Mouse (Mus musculus): ENCODE data around the gene Knop1. TPM values are rescaled to one million over a fixed set of nuclear protein-coding genes. Genes with fewer than 3 reads are reported as not detected.

Gene Knop1
- 69.0 and 70.6 TPM in 2 replicates for polyA plus RNA-seq (2015; fragmentation: Nextera tagmentation; extraction: Ambion mirVana)

DNA sequence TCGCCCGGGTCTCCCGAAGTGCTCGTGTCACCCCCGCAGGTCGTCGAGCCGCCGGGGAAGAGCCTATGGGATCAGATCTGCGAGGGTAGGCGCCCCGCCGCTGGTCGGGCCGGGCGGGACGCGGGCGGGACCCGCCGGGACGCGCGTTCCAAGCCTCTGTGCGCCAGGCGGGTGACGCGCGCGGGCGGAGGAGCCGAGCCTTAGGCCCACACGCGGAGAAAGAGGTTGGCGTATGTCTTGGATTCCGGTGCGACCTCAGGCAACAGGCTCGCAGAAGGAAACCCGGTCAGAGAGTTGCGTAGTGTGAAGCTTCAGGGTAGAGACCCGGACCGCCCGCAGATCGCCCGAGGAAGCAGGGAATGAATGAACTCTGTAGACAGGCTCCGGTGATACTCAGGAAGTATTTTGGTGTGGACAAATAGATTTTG is at the start of gene Knop1:
Gene Knop1, minus strand, starts transcription at position 378 of the 428 bp plus-strand sequence.
- ATAC-seq (replicated peaks), result peak; percentile 83
- H3K4me3 ChIP-seq, result peak within 1 kb of the TSS; percentile 98

DNA sequence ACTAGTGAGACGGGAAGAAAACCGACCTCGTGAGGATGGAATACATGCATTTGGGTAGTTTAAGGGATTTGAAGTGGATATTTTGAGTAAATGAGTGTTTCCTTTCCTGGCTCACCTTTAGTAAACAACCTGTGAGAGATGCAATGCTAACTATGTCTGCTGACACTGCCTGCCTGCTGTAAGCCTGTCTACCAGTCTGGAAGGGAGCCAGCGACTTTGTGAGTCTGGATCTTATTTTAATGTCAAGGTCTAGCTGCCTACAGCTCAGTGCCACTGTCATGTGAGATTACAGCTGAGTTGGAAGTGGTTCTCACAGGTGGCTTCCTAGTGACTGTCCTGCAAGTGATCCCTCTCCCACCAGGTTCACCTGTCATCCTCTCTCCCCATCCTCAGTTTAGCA is 48.5 kb upstream of the Knop1 start:
- Histone ChIP-seq H3K27me3 (replicated peaks) (no peaks in the 10 kb centered on the region), H3K4me1 (peaks cover 7% of the 10 kb centered on the region; the same call in 1 of the 2 replicates), H3K4me2 (no peak overlapping the region), H3K36me3 (replicated peaks) (no peaks in the 10 kb centered on the region), H3K4me3 (no peak overlapping the region), H3K9me3 (no peaks in the 10 kb centered on the region), H3K9ac (no peak overlapping the region), H3K27ac (no peak overlapping the region)
- 92% methylated on average over 4 of the region's 4 CpGs for WGBS
- ATAC-seq (replicated peaks), result no peak

More for the DNA sequence above, at the start of gene Knop1:
- H3K36me3 ChIP-seq (replicated peaks), result peaks cover 14% of the 10 kb centered on the region; the same call in 1 of the 2 replicates
- no peaks in the 10 kb centered on the region for H3K27me3 ChIP-seq (replicated peaks)
- H3K27ac ChIP-seq, result peak within 1 kb of the TSS; percentile 88
- H3K9me3 ChIP-seq, result no peaks in the 10 kb centered on the region
- under 1% methylated on average over 46 of the region's 46 CpGs for WGBS
- peak within 1 kb of the TSS; percentile 71 for H3K9ac ChIP-seq
- H3K4me2 ChIP-seq, result peak within 1 kb of the TSS; percentile 88
- peaks cover 29% of the 10 kb centered on the region for H3K4me1 ChIP-seq

DNA sequence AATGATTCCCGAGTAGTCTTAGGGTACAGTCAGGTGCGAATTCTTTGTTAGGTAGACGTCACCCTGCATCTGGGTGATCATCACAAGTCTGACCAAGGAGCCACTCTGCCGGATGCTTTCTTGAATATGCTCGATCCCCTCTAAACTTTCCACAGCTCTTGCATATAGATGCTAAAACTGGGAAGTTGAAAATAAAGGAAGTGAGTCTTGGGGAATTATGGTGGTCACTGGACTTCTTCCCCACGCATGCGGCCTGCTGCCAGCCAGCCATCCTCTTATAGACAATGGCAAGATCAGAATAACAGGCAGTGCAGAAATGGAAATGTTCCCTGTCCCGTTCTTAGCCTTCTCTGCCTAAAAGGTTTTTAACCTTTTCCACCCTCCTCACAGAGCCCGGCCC is 47.8 kb upstream of the Knop1 start:
- no peak overlapping the region for H3K4me3 ChIP-seq
- peaks cover 7% of the 10 kb centered on the region; the same call in 1 of the 2 replicates for H3K4me1 ChIP-seq
- no peak overlapping the region for H3K27ac ChIP-seq
- no peaks in the 10 kb centered on the region for H3K27me3 ChIP-seq (replicated peaks)
- no peaks in the 10 kb centered on the region for H3K9me3 ChIP-seq
- no peak overlapping the region for H3K4me2 ChIP-seq
- H3K9ac ChIP-seq, result no peak overlapping the region
- no peak for ATAC-seq (replicated peaks)
- no peaks in the 10 kb centered on the region for H3K36me3 ChIP-seq (replicated peaks)
- WGBS, result 87% methylated on average over 9 of the region's 9 CpGs

DNA sequence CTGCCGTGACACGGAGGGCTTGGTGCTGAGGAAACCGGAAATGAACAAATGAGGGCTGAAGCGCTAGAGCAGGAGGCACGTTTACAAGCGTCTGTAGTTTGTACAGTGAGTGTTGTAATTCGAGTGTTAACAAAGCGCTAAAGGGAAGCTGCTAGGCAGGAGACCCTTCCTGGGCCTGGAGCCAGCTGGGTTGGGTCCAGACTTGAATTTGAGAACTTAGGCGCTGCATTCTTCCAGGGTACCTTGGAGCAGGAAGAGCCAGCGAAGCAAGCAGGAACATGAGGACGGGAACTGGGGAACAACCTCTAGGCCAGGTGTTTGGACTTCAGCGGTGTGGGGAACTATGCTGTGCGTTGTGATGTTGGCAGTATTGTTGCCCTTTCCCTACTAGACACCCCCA is 46.9 kb upstream of the Knop1 start:
- no peaks in the 10 kb centered on the region for H3K27me3 ChIP-seq (replicated peaks)
- no peak for ATAC-seq (replicated peaks)
- H3K27ac ChIP-seq, result no peak overlapping the region
- H3K9me3 ChIP-seq, result no peaks in the 10 kb centered on the region
- H3K4me3 ChIP-seq, result no peak overlapping the region
- WGBS, result 68% methylated on average over 13 of the region's 13 CpGs
- no peaks in the 10 kb centered on the region for H3K36me3 ChIP-seq (replicated peaks)
- no peak overlapping the region for H3K9ac ChIP-seq
- 0 out of 2 replicates have a peak overlapping the region, but pooled peaks have one; percentile 3 for H3K4me2 ChIP-seq
- H3K4me1 ChIP-seq, result peaks cover 7% of the 10 kb centered on the region; the same call in 1 of the 2 replicates

DNA sequence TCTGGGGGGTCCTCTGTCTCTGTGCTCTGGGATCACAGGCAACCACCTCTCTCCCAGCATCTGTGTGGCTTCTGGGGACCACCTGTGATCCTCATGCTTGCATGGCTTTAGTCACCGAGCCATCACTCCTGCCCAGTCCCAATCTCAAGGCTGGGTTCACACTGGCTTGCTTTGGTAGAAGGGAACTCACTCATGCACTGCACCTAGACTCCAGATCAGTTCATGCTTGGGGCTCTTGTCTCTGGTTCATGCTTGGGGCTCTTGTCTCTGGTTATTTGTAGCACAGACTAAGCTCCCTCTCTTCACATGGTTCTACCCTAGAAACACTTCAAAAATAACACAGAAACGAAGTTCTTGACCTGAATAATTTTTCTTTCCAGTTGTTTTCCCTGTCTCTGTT is 44.0 kb upstream of the Knop1 start:
- Histone ChIP-seq H3K4me3 (no peak overlapping the region), H3K27ac (no peak overlapping the region), H3K4me2 (no peak overlapping the region), H3K36me3 (replicated peaks) (no peaks in the 10 kb centered on the region), H3K9me3 (no peaks in the 10 kb centered on the region), H3K27me3 (replicated peaks) (no peaks in the 10 kb centered on the region), H3K4me1 (peaks cover 16% of the 10 kb centered on the region), H3K9ac (no peak overlapping the region)
- ATAC-seq (replicated peaks), result no peak
- WGBS, result 54% methylated on average over 2 of the region's 2 CpGs

DNA sequence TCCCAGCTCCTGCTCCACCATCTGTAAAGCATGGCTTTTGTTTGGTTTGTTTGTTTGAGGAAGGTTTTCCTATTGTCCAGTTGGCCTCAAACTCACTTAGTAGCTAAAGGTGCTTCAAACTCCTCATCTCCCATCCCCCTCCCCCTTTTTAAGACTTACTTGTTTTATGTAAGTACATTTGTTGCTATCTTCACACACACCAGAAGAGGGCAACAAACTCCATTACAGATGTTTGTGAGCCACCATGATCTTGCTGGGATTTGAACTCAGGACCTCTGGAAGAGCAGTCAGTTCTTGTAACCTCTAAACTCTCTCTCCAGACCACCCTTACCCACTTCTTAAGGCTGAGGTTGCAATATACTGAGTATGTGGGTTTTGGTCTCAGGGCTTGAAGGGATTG is 42.0 kb upstream of the Knop1 start:
- no peak for ATAC-seq (replicated peaks)
- peaks cover 17% of the 10 kb centered on the region for H3K4me1 ChIP-seq
- no peaks in the 10 kb centered on the region for H3K27me3 ChIP-seq (replicated peaks)
- no peak overlapping the region for H3K4me3 ChIP-seq
- H3K9ac ChIP-seq, result no peak overlapping the region
- H3K4me2 ChIP-seq, result no peak overlapping the region
- no peak overlapping the region for H3K27ac ChIP-seq
- H3K9me3 ChIP-seq, result no peaks in the 10 kb centered on the region
- no peaks in the 10 kb centered on the region for H3K36me3 ChIP-seq (replicated peaks)

DNA sequence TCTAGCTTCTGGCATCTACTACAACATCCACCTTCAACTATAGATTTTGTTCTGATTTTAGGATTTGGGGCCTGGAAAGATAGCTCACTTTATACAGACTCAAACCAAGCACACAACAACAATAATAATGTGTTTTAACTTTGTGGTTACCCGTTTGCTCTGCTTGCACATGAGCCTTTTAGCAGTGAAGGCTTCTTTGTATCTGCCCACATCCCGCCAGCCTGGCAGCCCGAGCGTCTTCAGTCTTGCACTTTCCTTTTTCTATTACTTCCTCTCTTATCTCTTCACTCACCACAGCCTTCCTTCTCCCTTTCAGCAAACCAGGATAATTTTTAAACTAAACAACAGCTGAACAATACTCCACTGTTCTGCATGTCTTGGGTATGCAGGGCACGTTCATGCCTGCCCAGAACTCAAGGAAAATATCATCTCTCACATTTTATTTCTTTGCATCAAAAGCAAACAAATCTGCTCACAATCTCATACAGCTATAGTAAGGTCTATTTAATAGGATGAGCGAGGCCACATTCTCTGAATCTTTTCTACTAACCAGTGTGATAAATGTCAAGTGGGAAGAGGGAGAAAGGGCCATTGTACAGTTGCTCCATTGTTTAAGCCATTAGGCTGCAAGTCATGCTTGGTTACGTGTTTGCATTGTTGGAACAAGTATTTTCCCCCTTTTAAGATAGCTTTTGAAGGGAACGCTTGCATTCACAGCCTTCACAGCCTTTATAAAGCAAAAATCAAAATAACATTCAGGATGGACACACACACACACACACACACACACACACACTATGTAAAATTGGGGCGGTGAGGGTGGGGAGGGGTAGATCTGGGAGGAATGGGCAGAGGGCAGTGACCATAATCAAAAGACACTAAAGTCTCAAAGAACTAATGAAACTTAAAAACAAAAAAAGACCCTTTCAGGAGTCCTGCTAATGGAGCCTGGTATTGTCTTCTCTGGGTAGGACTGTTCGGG is 39.7 kb upstream of the Knop1 start:
- peak overlapping the region; percentile 39; the same call in 1 of the 2 replicates for H3K27ac ChIP-seq
- H3K9me3 ChIP-seq, result no peaks in the 10 kb centered on the region
- no peak overlapping the region for H3K4me2 ChIP-seq
- H3K9ac ChIP-seq, result no peak overlapping the region
- no peaks in the 10 kb centered on the region; the same call in 1 of the 2 replicates for H3K27me3 ChIP-seq (replicated peaks)
- WGBS, result 37% methylated on average over 10 of the region's 10 CpGs
- H3K36me3 ChIP-seq (replicated peaks), result no peaks in the 10 kb centered on the region
- H3K4me3 ChIP-seq, result no peak overlapping the region
- H3K4me1 ChIP-seq, result peaks cover 9% of the 10 kb centered on the region
- ATAC-seq (replicated peaks), result peak; percentile 51

DNA sequence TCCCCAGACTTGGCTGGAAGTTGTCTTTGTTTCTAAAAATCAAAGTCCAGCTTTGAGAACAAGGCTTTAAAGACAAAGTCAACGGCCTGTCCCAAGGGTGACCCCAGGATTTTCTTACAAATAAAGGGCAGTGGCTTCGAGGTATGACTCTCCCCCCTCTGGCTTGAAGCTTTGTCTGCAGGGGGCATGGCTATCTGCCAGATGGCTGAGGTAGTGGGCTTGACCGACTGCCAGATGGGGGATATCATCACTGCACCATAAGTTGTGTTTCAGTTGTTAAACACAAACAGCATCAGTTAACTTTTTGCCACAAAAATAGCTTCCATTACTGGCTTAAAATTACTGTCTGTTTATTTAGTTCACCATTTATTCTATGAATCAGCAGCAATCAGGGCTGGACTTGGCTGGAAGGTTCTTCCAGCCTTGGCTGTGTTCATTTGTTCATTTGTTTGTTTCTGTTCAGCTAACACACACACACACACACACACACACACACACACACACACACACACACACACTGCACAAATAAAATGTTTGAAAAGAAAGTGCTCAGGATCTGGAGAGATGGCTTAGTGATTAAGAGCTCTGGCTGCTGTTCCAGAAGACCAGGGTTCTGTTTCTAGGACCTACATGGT is 33.1 kb upstream of the Knop1 start:
- Histone ChIP-seq H3K27me3 (replicated peaks) (no peaks in the 10 kb centered on the region; the same call in 1 of the 2 replicates), H3K27ac (no peak overlapping the region), H3K4me1 (peaks cover 9% of the 10 kb centered on the region; the same call in 1 of the 2 replicates), H3K9ac (no peak overlapping the region), H3K4me2 (no peak overlapping the region), H3K9me3 (no peaks in the 10 kb centered on the region), H3K4me3 (no peak overlapping the region), H3K36me3 (replicated peaks) (no peaks in the 10 kb centered on the region)
- no peak for ATAC-seq (replicated peaks)
- 3% methylated on average over 3 of the region's 3 CpGs for WGBS

DNA sequence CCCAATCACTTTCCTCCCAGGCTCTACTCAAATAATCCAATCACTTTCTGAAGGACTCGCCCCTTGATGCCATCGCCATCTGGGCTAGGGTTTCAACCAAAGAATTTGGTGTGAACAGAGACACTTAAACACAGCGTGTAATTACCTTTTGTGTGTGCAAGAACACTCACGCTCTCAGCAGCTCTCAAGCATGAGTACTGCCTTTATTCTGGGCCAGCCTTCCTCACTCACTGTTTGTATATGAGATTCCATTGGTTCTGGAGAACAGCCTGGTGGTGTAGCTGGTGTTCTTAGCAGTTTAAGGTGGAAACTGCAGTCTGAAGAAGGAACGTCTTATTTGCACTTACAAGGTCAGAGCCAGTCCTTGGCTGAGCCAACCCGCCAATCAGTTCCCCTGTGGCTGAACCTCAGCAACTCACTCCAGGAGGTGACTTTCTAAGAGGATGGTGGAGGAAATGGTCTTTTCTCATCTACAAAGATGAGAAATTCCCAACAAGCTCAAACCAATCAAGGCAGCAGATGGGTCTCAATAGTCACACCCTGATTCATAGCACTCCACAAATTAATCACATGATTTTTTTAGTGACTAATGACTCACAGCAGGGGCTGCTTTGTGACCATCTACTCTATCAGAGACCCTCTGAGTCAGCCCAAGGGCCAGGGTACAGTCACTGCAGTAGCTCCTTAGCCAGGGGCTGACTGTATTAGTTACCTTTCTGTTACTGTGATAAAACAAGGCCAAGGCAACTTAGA is 31.4 kb upstream of the Knop1 start:
- no peak overlapping the region for H3K27ac ChIP-seq
- ATAC-seq (replicated peaks), result no peak

DNA sequence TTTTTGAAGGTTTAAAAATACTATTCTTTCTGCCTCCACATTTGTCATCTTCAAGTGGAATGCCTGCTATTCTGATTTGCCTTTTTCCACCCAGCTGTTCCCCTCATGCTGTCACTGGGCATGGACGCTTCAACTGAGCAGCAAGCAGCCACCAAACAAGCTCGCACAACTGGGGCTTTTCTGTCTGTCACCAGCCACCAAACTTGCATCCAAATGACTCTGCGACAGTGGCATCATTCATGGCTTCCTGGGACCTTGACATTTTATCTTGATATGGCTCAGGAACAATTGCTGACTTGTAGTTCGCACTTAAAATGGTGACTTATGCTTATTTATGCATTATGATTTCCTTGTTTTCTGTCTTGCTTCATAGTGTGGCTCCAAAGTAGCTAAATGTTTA is 28.9 kb upstream of the Knop1 start:
- Histone ChIP-seq H3K36me3 (replicated peaks) (no peaks in the 10 kb centered on the region), H3K4me1 (peaks cover 9% of the 10 kb centered on the region; the same call in 1 of the 2 replicates), H3K4me2 (no peak overlapping the region), H3K27ac (no peak overlapping the region), H3K4me3 (no peak overlapping the region), H3K27me3 (replicated peaks) (no peaks in the 10 kb centered on the region), H3K9me3 (no peaks in the 10 kb centered on the region), H3K9ac (no peak overlapping the region)
- ATAC-seq (replicated peaks), result no peak
- 80% methylated on average over 4 of the region's 4 CpGs for WGBS

More for the DNA sequence above, 31.4 kb upstream of the Knop1 start:
- Histone ChIP-seq H3K4me3 (no peak overlapping the region), H3K4me1 (peaks cover 9% of the 10 kb centered on the region; the same call in 1 of the 2 replicates), H3K9me3 (no peaks in the 10 kb centered on the region), H3K36me3 (replicated peaks) (no peaks in the 10 kb centered on the region), H3K27me3 (replicated peaks) (no peaks in the 10 kb centered on the region; the same call in 1 of the 2 replicates), H3K4me2 (no peak overlapping the region), H3K9ac (no peak overlapping the region)
- 18% methylated on average over 6 of the region's 6 CpGs for WGBS

DNA sequence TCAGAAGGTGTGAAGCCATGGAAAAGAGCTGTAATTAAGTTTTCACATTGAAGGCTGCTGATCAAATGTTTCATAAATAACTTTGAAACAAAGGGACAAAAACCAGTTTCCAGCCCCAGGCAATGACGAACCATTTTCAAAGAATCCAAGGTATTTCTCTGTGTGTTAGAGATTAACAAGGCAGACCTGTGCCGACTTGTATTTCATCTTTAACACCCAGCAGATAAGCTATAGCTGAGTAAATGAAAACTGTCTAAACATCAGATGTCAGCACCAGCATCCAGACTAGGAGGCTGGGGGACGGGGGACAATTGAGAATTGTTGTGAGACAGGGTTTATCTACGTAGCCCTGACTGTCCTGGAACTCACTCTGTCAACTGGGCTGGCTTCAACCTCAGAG is 27.9 kb upstream of the Knop1 start:
- Histone ChIP-seq H3K4me1 (peaks cover 4% of the 10 kb centered on the region; the same call in 1 of the 2 replicates), H3K36me3 (replicated peaks) (no peaks in the 10 kb centered on the region), H3K27ac (no peak overlapping the region), H3K4me3 (no peak overlapping the region), H3K9ac (no peak overlapping the region), H3K4me2 (no peak overlapping the region), H3K27me3 (replicated peaks) (no peaks in the 10 kb centered on the region), H3K9me3 (no peaks in the 10 kb centered on the region)
- WGBS, result 80% methylated on average over 4 of the region's 4 CpGs
- ATAC-seq (replicated peaks), result no peak

Data from midbrain, embryonic 15.5 days (tissue).